Mouse (Mus musculus) lung, embryonic 16.5 days (tissue): Measurements from ENCODE around the gene Ryr3. TPM values are rescaled to one million over a fixed set of nuclear protein-coding genes. Genes with fewer than 3 reads are reported as not detected.
A peak's percentile ranks its signal among the peaks of the same experiment; 100 is the strongest.

Experiments used
- ATAC-seq: fragments of 200-750 bp; cut with Nextera tagmentation; 2 replicates; pipeline ENCODE4 v1.8.0; 2017; ENCODE audit warnings: low read depth, mild to moderate bottlenecking, moderate library complexity
- H3K27ac ChIP-seq: fragments of 300-500 bp; sonication (generic); 2 replicates; pipeline ENCODE4 v1.5.1; 2014; ENCODE audit warnings: mild to moderate bottlenecking, control low read depth, low read length
- H3K27me3 ChIP-seq: fragments of 300-500 bp; sonication (generic); 2 replicates; pipeline ENCODE4 v1.6.1; 2014; ENCODE audit warnings: low read depth, low read length, mixed read lengths; ENCODE audit not compliant: control insufficient read depth, insufficient read depth
- H3K36me3 ChIP-seq: fragments of 300-500 bp; sonication (generic); 2 replicates; pipeline ENCODE4 v1.6.1; 2014; ENCODE audit warnings: low read length; ENCODE audit not compliant: control insufficient read depth, insufficient read depth
- H3K4me1 ChIP-seq: fragments of 300-500 bp; sonication (generic); replicated peaks from 2 replicates; pipeline ENCODE4 v1.6.1; 2014; ENCODE audit warnings: low read length, mixed read lengths; ENCODE audit not compliant: control insufficient read depth, insufficient read depth
- H3K4me2 ChIP-seq: fragments of 300-500 bp; sonication (generic); 2 replicates; pipeline ENCODE4 v1.6.1; 2014; ENCODE audit warnings: low read depth, low read length, control low read depth
- H3K4me3 ChIP-seq: fragments of 300-500 bp; sonication (generic); 2 replicates; pipeline ENCODE4 v1.5.1; 2014; ENCODE audit warnings: mild to moderate bottlenecking, low read length, control low read depth
- H3K9ac ChIP-seq: fragments of 300-500 bp; sonication (generic); 2 replicates; pipeline ENCODE4 v1.6.1; 2014; ENCODE audit warnings: low read length, control low read depth
- H3K9me3 ChIP-seq: fragments of 300-500 bp; sonication (generic); 2 replicates; pipeline ENCODE4 v1.6.1; 2016; ENCODE audit warnings: low read length; ENCODE audit not compliant: control insufficient read depth
- WGBS: fragments of 180-500 bp; shearing (Covaris S2); extraction: QIAGEN DNeasy Blood & Tissue Kit; methylation state at CpG from one replicate; pipeline ENCODE4 v1.1.7; 2014; 5-methylcytosine and 5-hydroxymethylcytosine counted together
- polyA plus RNA-seq: library from polyadenylated mRNA; unstranded; fragments of >200 nt; fragmentation: Nextera tagmentation; extraction: Ambion mirVana; gene quantifications from 2 replicates; pipeline ENCODE4 v1.2.1, GENCODE M21; 2015

The Ryr3 gene
- polyA plus RNA-seq, 1 experiment from 2014 or later, result 2.0 TPM

DNA sequence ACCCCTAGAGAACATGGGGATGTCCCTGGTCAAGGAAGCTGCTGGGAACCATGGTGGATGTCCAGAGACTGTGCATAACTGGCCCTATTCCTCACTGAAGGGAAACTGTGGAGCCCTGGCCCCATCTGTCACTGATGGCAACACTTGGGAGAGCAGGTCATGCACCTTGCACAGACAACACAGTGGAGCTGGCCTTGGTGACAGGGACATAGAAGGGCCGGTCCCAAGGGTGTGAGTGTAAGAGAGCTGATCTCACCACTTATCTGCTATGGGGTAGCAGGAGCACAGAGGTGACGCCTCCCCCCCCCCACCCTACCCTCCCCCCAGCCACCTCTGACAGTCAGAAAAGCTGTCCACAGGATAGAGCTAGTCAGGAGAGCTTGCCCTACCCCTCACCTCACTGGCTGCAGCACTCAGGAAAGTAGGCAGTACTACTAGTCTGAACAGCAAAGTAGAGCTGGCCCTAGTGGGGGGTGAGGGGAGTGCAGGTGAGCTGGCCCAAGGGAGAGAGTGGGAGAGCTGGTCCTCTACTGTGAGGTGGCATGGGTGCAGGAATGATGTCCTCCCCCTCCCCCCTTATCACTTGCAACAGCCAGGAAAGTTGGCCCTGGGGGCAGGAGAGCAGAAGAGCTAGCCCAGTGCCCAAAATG lies 17.7 kb downstream of the Ryr3 start:
- Histone ChIP-seq H3K27me3 (no peaks in the 10 kb centered on the region), H3K36me3 (no peaks in the 10 kb centered on the region), H3K27ac (no peak overlapping the region), H3K4me2 (no peak overlapping the region), H3K4me1 (no peaks in the 10 kb centered on the region), H3K9me3 (peaks cover 2% of the 10 kb centered on the region; the same call in 1 of the 2 replicates), H3K9ac (no peak overlapping the region), H3K4me3 (no peak overlapping the region)
- 63% methylated on average over 2 of the region's 2 CpGs for WGBS
- ATAC-seq, result no peak

GRCm38 (mm10) chr2:113187158-113187557 lies 29.7 kb downstream of the Ryr3 start:
- H3K9me3 ChIP-seq, result no peaks in the 10 kb centered on the region
- 61% methylated on average over 6 of the region's 6 CpGs for WGBS
- H3K36me3 ChIP-seq, result no peaks in the 10 kb centered on the region
- no peaks in the 10 kb centered on the region for H3K27me3 ChIP-seq
- no peak overlapping the region for H3K27ac ChIP-seq
- ATAC-seq, result no peak
- no peaks in the 10 kb centered on the region for H3K4me1 ChIP-seq
- no peak overlapping the region for H3K9ac ChIP-seq
- no peak overlapping the region for H3K4me3 ChIP-seq
- H3K4me2 ChIP-seq, result no peak overlapping the region

DNA sequence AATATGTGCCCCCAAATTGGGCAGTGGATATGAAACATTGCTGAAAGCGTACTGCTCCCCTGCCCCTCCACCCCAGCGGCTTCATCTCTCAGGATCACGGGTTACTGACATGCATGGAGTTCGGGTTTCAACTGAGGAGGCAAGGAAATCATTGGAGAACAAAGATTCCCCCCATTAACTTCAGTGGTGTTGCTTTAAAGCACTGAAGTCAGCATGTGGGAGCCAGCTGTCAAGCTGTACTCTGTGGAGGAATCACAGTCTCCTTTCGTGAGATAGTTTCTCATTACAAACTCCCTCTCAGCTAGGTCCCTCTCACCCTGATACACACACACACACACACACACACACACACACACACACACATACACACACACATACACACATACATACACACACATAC lies 35.2 kb downstream of the Ryr3 start:
- 32% methylated on average over 5 of the region's 5 CpGs for WGBS
- H3K9me3 ChIP-seq, result no peaks in the 10 kb centered on the region
- no peak for ATAC-seq
- H3K4me3 ChIP-seq, result no peak overlapping the region
- H3K27ac ChIP-seq, result no peak overlapping the region
- H3K9ac ChIP-seq, result no peak overlapping the region
- H3K36me3 ChIP-seq, result no peaks in the 10 kb centered on the region
- H3K4me2 ChIP-seq, result no peak overlapping the region
- no peaks in the 10 kb centered on the region for H3K27me3 ChIP-seq
- H3K4me1 ChIP-seq, result no peaks in the 10 kb centered on the region; the same call in 1 of the 2 replicates

DNA sequence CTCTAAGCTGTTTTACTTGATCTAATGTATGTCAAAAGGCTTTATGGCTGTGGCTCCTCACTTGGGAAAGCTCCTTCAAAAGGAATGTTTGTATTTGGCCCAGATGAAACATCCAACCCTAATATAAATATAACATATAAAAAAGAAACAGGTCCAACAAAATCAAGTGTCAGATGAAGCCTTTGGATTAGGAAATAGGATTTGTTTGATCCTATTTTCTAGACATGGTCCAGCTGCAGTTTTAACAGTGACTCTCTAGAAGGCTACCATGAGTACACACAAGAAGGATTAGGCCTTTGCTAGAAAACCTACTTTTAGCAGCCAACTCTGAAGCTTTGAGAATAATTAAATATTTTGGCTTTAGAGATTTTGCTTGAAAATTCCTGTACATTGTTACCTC lies 38.8 kb downstream of the Ryr3 start:
- no peaks in the 10 kb centered on the region for H3K9me3 ChIP-seq
- H3K27me3 ChIP-seq, result no peaks in the 10 kb centered on the region
- H3K36me3 ChIP-seq, result no peaks in the 10 kb centered on the region
- H3K4me2 ChIP-seq, result no peak overlapping the region
- no peak overlapping the region for H3K9ac ChIP-seq
- peak; percentile 69 for ATAC-seq
- peaks cover 3% of the 10 kb centered on the region; the same call in 1 of the 2 replicates for H3K4me1 ChIP-seq
- H3K4me3 ChIP-seq, result no peak overlapping the region
- no peak overlapping the region for H3K27ac ChIP-seq

DNA sequence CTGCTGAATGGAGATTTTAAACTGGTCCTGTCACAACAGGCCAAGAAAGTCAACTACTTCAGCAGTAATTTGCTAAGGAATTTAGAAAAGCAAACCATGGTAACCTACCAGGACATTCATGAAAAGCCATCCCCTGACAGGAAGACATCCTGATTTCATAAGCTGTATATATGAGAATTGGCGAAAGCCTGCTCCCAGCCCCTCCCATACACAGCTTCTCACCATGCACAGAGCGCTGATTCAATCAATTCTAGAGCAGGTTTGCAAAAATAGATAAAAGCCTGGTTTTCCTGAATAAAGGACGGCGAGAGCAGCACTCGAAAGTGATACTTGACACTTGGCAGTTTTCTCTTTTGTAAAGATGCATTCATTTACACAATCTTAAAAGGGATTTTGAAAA lies 40.6 kb downstream of the Ryr3 start:
- WGBS, result 52% methylated on average over 5 of the region's 5 CpGs
- Histone ChIP-seq H3K36me3 (no peaks in the 10 kb centered on the region), H3K27ac (no peak overlapping the region), H3K27me3 (no peaks in the 10 kb centered on the region), H3K4me1 (peaks cover 3% of the 10 kb centered on the region; the same call in 1 of the 2 replicates), H3K9me3 (no peaks in the 10 kb centered on the region), H3K4me2 (no peak overlapping the region), H3K4me3 (no peak overlapping the region), H3K9ac (no peak overlapping the region)
- ATAC-seq, result no peak

- ATAC-seq, result no peak
Observed at GRCm38 (mm10) chr2:113168096-113168495, 48.8 kb downstream of the Ryr3 start.

GRCm38 (mm10) chr2:113161494-113161893 lies 55.4 kb downstream of the Ryr3 start:
- 67% methylated on average over 5 of the region's 5 CpGs for WGBS
- no peak for ATAC-seq
- no peak overlapping the region for H3K9ac ChIP-seq
- H3K4me1 ChIP-seq, result no peaks in the 10 kb centered on the region
- H3K4me2 ChIP-seq, result no peak overlapping the region
- H3K4me3 ChIP-seq, result no peak overlapping the region
- no peaks in the 10 kb centered on the region for H3K27me3 ChIP-seq
- H3K27ac ChIP-seq, result no peak overlapping the region
- H3K9me3 ChIP-seq, result no peaks in the 10 kb centered on the region
- H3K36me3 ChIP-seq, result no peaks in the 10 kb centered on the region

More at GRCm38 (mm10) chr2:113168096-113168495, 48.8 kb downstream of the Ryr3 start:
- Histone ChIP-seq H3K4me2 (no peak overlapping the region), H3K27me3 (no peaks in the 10 kb centered on the region), H3K4me1 (no peaks in the 10 kb centered on the region), H3K4me3 (no peak overlapping the region), H3K27ac (no peak overlapping the region), H3K9ac (no peak overlapping the region), H3K9me3 (no peaks in the 10 kb centered on the region), H3K36me3 (no peaks in the 10 kb centered on the region)
- WGBS, result 72% methylated on average over 4 of the region's 4 CpGs

DNA sequence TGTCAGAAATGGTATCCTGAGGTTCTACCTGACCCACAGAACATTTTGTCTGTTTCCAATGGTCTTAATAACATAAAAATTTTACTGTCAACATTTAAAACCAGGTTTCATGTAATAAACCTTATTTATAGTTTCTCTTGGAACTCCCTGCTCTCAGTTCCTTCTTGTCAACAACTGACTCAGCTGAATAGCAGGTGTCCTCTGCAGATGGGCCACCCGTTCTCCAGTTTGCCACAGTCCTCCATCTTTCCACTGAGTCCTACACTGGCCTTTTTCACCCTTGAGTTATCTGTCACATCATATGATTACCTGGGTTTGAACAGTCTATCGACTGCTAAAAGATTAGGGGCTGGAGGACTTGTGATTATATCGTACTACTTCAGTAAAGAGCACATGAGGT lies 79.1 kb downstream of the Ryr3 start:
- Histone ChIP-seq H3K4me1 (no peaks in the 10 kb centered on the region), H3K36me3 (no peaks in the 10 kb centered on the region), H3K9me3 (no peaks in the 10 kb centered on the region), H3K27ac (no peak overlapping the region), H3K4me2 (no peak overlapping the region), H3K9ac (no peak overlapping the region), H3K4me3 (no peak overlapping the region), H3K27me3 (no peaks in the 10 kb centered on the region)
- no peak for ATAC-seq
- WGBS, result 66% methylated on average over 3 of the region's 3 CpGs

DNA sequence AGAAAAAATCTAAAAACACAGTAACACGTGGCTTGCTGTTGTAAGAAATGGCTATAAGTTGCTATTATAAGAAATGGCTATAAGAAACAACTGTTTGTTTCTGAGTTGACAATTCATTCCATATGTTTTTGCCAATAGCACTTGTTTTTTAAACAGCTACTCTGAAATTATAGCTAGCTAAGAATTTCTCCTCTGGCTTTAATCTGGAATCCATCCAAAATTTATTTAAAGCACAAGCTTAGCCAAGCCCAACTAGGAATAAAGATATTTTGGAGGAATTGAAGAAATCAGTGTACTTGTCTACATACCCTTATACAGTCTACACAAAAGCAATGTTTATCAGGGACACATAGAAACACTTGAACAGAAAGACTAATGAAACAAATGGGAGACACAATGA lies 93.4 kb downstream of the Ryr3 start:
- Histone ChIP-seq H3K27ac (no peak overlapping the region), H3K9ac (no peak overlapping the region), H3K36me3 (no peaks in the 10 kb centered on the region), H3K9me3 (no peaks in the 10 kb centered on the region), H3K27me3 (no peaks in the 10 kb centered on the region), H3K4me1 (no peaks in the 10 kb centered on the region), H3K4me3 (no peak overlapping the region), H3K4me2 (no peak overlapping the region)
- 0 out of 2 replicates have a peak, but pooled peaks have one; percentile 31 for ATAC-seq
- WGBS, result 37% methylated on average over 1 of the region's 1 CpGs

DNA sequence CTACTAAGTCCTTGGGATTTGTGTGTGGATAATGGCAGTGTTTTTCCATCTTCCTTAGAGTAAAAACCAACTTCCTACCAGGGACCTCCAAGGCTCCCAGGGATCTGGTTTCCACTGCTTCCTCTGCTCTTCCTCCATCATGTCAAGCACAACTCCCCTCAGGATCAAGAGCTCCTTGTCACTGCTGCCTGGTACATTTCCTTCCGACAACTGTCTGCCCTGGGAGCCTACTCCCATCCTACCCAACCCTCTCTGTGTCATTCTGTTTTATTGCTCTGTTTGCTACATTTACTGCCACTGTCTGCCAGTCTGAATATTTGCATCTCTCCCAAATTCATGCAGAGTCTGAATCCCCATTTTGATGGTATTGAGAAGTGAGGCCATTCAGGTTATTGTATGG lies 97.8 kb downstream of the Ryr3 start:
- no peaks in the 10 kb centered on the region for H3K27me3 ChIP-seq
- H3K4me2 ChIP-seq, result no peak overlapping the region
- H3K4me1 ChIP-seq, result no peaks in the 10 kb centered on the region
- no peaks in the 10 kb centered on the region for H3K36me3 ChIP-seq
- H3K27ac ChIP-seq, result no peak overlapping the region
- WGBS, result 27% methylated on average over 1 of the region's 1 CpGs
- no peak for ATAC-seq
- no peak overlapping the region for H3K4me3 ChIP-seq
- no peak overlapping the region for H3K9ac ChIP-seq
- no peaks in the 10 kb centered on the region for H3K9me3 ChIP-seq
